Mouse (Mus musculus) midbrain, embryonic 10.5 days (tissue): ENCODE data around the gene Chaf1a. TPM values are rescaled to one million over a fixed set of nuclear protein-coding genes. Genes with fewer than 3 reads are reported as not detected.
"Not testable (repeated sequence)": the region's sequence is repeated elsewhere in the genome, so short reads cannot be mapped to it uniquely, and the experiment has no call there.

Experiments
- DNase-seq: peaks from one replicate; pipeline ENCODE4 v3.0.0-alpha.2; 2017; ENCODE audit warnings: low spot score
- H3K27ac ChIP-seq: fragments of 300-500 bp; sonication (generic); replicated peaks from 2 replicates; pipeline ENCODE4 v1.5.1; 2016; ENCODE audit warnings: mild to moderate bottlenecking
- H3K27me3 ChIP-seq: fragments of 300-500 bp; sonication (generic); 2 replicates; pipeline ENCODE4 v1.6.1; 2016; ENCODE audit warnings: low read depth, mild to moderate bottlenecking; ENCODE audit not compliant: poor library complexity, severe bottlenecking
- H3K36me3 ChIP-seq: fragments of 300-500 bp; sonication (generic); 2 replicates; pipeline ENCODE4 v1.6.1; 2016; ENCODE audit warnings: mild to moderate bottlenecking, moderate library complexity
- H3K4me1 ChIP-seq: fragments of 300-500 bp; sonication (generic); 2 replicates; pipeline ENCODE4 v1.6.1; 2016
- H3K4me3 ChIP-seq: fragments of 300-500 bp; sonication (generic); 2 replicates; pipeline ENCODE4 v1.5.1; 2016; ENCODE audit warnings: mild to moderate bottlenecking, moderate library complexity
- H3K9me3 ChIP-seq: fragments of 300-500 bp; sonication (generic); replicated peaks from 2 replicates; pipeline ENCODE4 v1.6.1; 2016; ENCODE audit warnings: mild to moderate bottlenecking
- WGBS: fragments of 180-500 bp; shearing (Covaris S2); methylation state at CpG from one replicate; pipeline ENCODE4 v1.1.7; 2016; 5-methylcytosine and 5-hydroxymethylcytosine counted together
- polyA plus RNA-seq: library from polyadenylated mRNA; unstranded; fragments of >200 nt; fragmentation: Nextera tagmentation; extraction: Ambion mirVana; gene quantifications from 2 replicates; pipeline ENCODE4 v1.2.1, GENCODE M21; 2016

The Chaf1a gene
- polyA plus RNA-seq, 1 experiment from 2014 or later, result 49.3 TPM

GRCm38 (mm10) chr17:56065715-56066114, 25.5 kb downstream of the Chaf1a start:
- H3K4me3 ChIP-seq, H3K9me3 ChIP-seq, DNase-seq, H3K4me1 ChIP-seq, H3K27me3 ChIP-seq, H3K27ac ChIP-seq: not testable (repeated sequence)
- peaks cover 100% of the 10 kb centered on the region for H3K36me3 ChIP-seq
- 86% methylated on average over 6 of the region's 6 CpGs for WGBS

- Histone ChIP-seq H3K27ac (no peak overlapping the region), H3K36me3 (peaks cover 100% of the 10 kb centered on the region), H3K4me3 (no peak overlapping the region), H3K4me1 (no peaks in the 10 kb centered on the region), H3K27me3 (no peaks in the 10 kb centered on the region), H3K9me3 (no peaks in the 10 kb centered on the region)
- DNase-seq, result no peak
These were observed 26.2 kb downstream of the Chaf1a start for GRCm38 (mm10) chr17:56066451-56066850.

GRCm38 (mm10) chr17:56069066-56069465, 28.8 kb downstream of the Chaf1a start:
- Histone ChIP-seq H3K4me1 (peaks cover 8% of the 10 kb centered on the region), H3K36me3 (peaks cover 93% of the 10 kb centered on the region), H3K27ac (no peak overlapping the region), H3K27me3 (no peaks in the 10 kb centered on the region), H3K9me3 (no peaks in the 10 kb centered on the region), H3K4me3 (no peak overlapping the region)
- 96% methylated on average over 14 of the region's 14 CpGs for WGBS
- DNase-seq, result no peak

- no peak for DNase-seq
- Histone ChIP-seq H3K9me3 (no peaks in the 10 kb centered on the region), H3K27me3 (no peaks in the 10 kb centered on the region), H3K27ac (no peak overlapping the region), H3K4me3 (no peak overlapping the region), H3K36me3 (peaks cover 73% of the 10 kb centered on the region), H3K4me1 (peaks cover 22% of the 10 kb centered on the region)
These were observed 30.9 kb downstream of the Chaf1a start for GRCm38 (mm10) chr17:56071126-56071525.

GRCm38 (mm10) chr17:56072243-56072642, 32.0 kb downstream of the Chaf1a start:
- peaks cover 22% of the 10 kb centered on the region for H3K4me1 ChIP-seq
- H3K9me3 ChIP-seq, result no peaks in the 10 kb centered on the region
- no peak overlapping the region for H3K4me3 ChIP-seq
- no peak overlapping the region for H3K27ac ChIP-seq
- H3K36me3 ChIP-seq, result peaks cover 62% of the 10 kb centered on the region
- WGBS, result 93% methylated on average over 5 of the region's 5 CpGs
- DNase-seq, result no peak
- no peaks in the 10 kb centered on the region for H3K27me3 ChIP-seq

GRCm38 (mm10) chr17:56074097-56074826, 34.0 kb downstream of the Chaf1a start:
- H3K4me3 ChIP-seq, result peak overlapping the region; percentile 68
- 8% methylated on average over 22 of the region's 22 CpGs for WGBS

GRCm38 (mm10) chr17:56074827-56075208, 34.6 kb downstream of the Chaf1a start, which contains the start of gene Ubxn6:
Gene Ubxn6, minus strand, starts transcription at chr17:56075028.
- Histone ChIP-seq H3K27me3 (no peaks in the 10 kb centered on the region), H3K4me1 (peaks cover 27% of the 10 kb centered on the region), H3K27ac (peak within 1 kb of the TSS; percentile 89), H3K9me3 (no peaks in the 10 kb centered on the region), H3K36me3 (peaks cover 36% of the 10 kb centered on the region), H3K4me3 (peak within 1 kb of the TSS; percentile 68)
- under 1% methylated on average over 35 of the region's 35 CpGs for WGBS
- peak; percentile 98 for DNase-seq

More at GRCm38 (mm10) chr17:56074097-56074826, 34.0 kb downstream of the Chaf1a start:
- Histone ChIP-seq H3K27me3 (no peaks in the 10 kb centered on the region), H3K4me1 (peaks cover 27% of the 10 kb centered on the region), H3K27ac (peak overlapping the region; percentile 89), H3K36me3 (peaks cover 41% of the 10 kb centered on the region), H3K9me3 (no peaks in the 10 kb centered on the region)
- peak; percentile 87 for DNase-seq

GRCm38 (mm10) chr17:56077523-56077922, 37.3 kb downstream of the Chaf1a start:
- WGBS, result 93% methylated on average over 5 of the region's 5 CpGs
- Histone ChIP-seq H3K36me3 (peaks cover 16% of the 10 kb centered on the region), H3K27me3 (no peaks in the 10 kb centered on the region), H3K4me1 (peaks cover 54% of the 10 kb centered on the region), H3K4me3 (no peak overlapping the region), H3K27ac (no peak overlapping the region), H3K9me3 (no peaks in the 10 kb centered on the region)
- DNase-seq, result no peak

- Histone ChIP-seq H3K36me3 (peaks cover 16% of the 10 kb centered on the region), H3K4me3 (peak overlapping the region; percentile 95), H3K4me1 (peaks cover 54% of the 10 kb centered on the region), H3K27ac (peak overlapping the region; percentile 68)
- not testable (repeated sequence) for DNase-seq, H3K9me3 ChIP-seq, H3K27me3 ChIP-seq
- 65% methylated on average over 9 of the region's 9 CpGs for WGBS
These were observed 38.1 kb downstream of the Chaf1a start for GRCm38 (mm10) chr17:56078361-56078760.

GRCm38 (mm10) chr17:56078880-56079795, 38.9 kb downstream of the Chaf1a start, which contains the start of gene Hdgfl2:
Gene Hdgfl2, plus strand, starts transcription at chr17:56079634.
- peak; percentile 100 for DNase-seq
- peaks cover 20% of the 10 kb centered on the region for H3K36me3 ChIP-seq
- WGBS, result under 1% methylated on average over 61 of the region's 61 CpGs
- H3K4me3 ChIP-seq, result peak within 1 kb of the TSS; percentile 95
- H3K27ac ChIP-seq, result peak within 1 kb of the TSS; percentile 89
- H3K9me3 ChIP-seq, result no peaks in the 10 kb centered on the region
- H3K27me3 ChIP-seq, result no peaks in the 10 kb centered on the region
- H3K4me1 ChIP-seq, result peaks cover 47% of the 10 kb centered on the region

- WGBS, result 3% methylated on average over 11 of the region's 11 CpGs
- no peak for DNase-seq
- H3K9me3 ChIP-seq, result no peaks in the 10 kb centered on the region
- H3K36me3 ChIP-seq, result peaks cover 28% of the 10 kb centered on the region
- peak overlapping the region; percentile 89 for H3K27ac ChIP-seq
- peaks cover 41% of the 10 kb centered on the region for H3K4me1 ChIP-seq
- peak overlapping the region; percentile 95 for H3K4me3 ChIP-seq
- H3K27me3 ChIP-seq, result no peaks in the 10 kb centered on the region
These were observed 39.7 kb downstream of the Chaf1a start for GRCm38 (mm10) chr17:56079921-56080320.

- peak overlapping the region; percentile 89 for H3K27ac ChIP-seq
- peaks cover 33% of the 10 kb centered on the region for H3K4me1 ChIP-seq
- no peaks in the 10 kb centered on the region for H3K9me3 ChIP-seq
- 8% methylated on average over 8 of the region's 8 CpGs for WGBS
- DNase-seq, result peak; percentile 85
- H3K4me3 ChIP-seq, result peak overlapping the region; percentile 95
- peaks cover 39% of the 10 kb centered on the region for H3K36me3 ChIP-seq
- H3K27me3 ChIP-seq, result no peaks in the 10 kb centered on the region
These were observed 40.7 kb downstream of the Chaf1a start for GRCm38 (mm10) chr17:56080781-56081585.
